ENCODE assay signal across 8 mouse cellular contexts in the genomic region with DNA sequence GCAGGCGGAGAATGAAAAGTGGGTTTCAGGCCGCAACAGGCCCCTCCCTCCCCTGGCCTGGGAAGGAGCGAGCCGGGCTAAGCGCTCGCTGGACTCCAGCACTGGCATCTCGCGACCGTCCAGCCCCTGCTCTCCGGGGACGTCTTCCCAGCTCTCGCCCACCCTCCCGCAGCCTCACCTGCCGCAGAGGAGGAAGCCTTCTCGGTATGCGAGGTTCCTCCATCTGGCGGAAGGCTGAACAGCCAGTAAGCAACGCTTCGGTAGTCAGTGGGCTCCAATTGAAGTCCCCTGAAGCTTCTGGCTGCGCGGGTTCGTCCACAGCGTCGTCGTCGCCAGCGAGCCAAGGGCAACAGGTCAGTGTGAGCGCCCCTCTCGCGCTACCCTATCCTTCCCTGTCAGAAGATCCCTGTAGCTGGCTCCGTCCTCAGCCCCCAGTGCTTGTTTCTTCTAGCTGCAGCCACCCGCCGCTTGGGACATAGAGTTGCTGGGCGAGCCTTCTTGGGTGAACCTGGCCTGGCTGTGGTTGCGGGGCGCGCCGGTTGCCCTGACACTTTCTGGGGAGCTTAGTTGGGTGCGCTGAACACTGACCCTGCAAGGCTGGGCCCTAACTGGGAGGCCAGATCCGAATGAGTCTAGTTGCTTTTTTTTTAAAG. TPM values are rescaled to one million over a fixed set of nuclear protein-coding genes. Genes with fewer than 3 reads are reported as not detected.
DNase-seq lines count a peak whose midpoint lies in the region; ATAC-seq lines count a peak whose summit lies in the region.

TSS of gene Pax9 (plus strand) at position 341 of the 653 bp plus-strand sequence.

- ATAC-seq in liver, embryonic 15.5 days (ENCODE audit: insufficient read depth) = no peak

- peaks cover 100% of the 10 kb centered on the region for H3K27me3 ChIP-seq in embryonic facial prominence, embryonic 10.5 days (replicated peaks; ENCODE audit: low read depth, poor library complexity, severe bottlenecking)
- H3K27me3 ChIP-seq in liver, embryonic 15.5 days = peaks cover 99% of the 10 kb centered on the region

- H3K36me3 ChIP-seq in embryonic facial prominence, embryonic 10.5 days (replicated peaks) = no peaks in the 10 kb centered on the region
- H3K36me3 ChIP-seq in liver, embryonic 15.5 days (replicated peaks) = no peaks in the 10 kb centered on the region

- peak within 1 kb of the TSS; percentile 72 for H3K27ac ChIP-seq in embryonic facial prominence, embryonic 10.5 days (replicated peaks)
- H3K27ac ChIP-seq in liver, embryonic 15.5 days (replicated peaks) = no peak within 1 kb of the TSS

- no peak within 1 kb of the TSS for H3K9ac ChIP-seq in liver, embryonic 15.5 days

- no peaks in the 10 kb centered on the region for H3K9me3 ChIP-seq in embryonic facial prominence, embryonic 10.5 days
- no peaks in the 10 kb centered on the region for H3K9me3 ChIP-seq in liver, embryonic 15.5 days (replicated peaks)

- H3K4me1 ChIP-seq in embryonic facial prominence, embryonic 10.5 days = peaks cover 63% of the 10 kb centered on the region
- H3K4me1 ChIP-seq in liver, embryonic 15.5 days (replicated peaks) = peaks cover 14% of the 10 kb centered on the region; the same call in 1 of the 2 replicates

- DNase-seq in kidney, adult 18-20 months = peak; percentile 17
- DNase-seq in kidney, postnatal 36 days = no peak
- peak; percentile 38 for DNase-seq in R1 (ENCODE audit: low read depth, low spot score)
- DNase-seq in embryonic facial prominence, embryonic 10.5 days (ENCODE audit: low spot score) = peak; percentile 76
- DNase-seq in frontal cortex, postnatal 36 days (ENCODE audit: low spot score in 2 of 2) = no peak
- DNase-seq in left cerebral cortex, postnatal 36 days (ENCODE audit: low spot score in 2 of 2) = no peak
- DNase-seq in c-Kit-positive CD71-positive TER-119-positive erythroid progenitor cells, embryonic 14.5 days (ENCODE audit: low spot score) = no peak

- intact Hi-C loops in left cerebral cortex, postnatal 36 days (cut with DNase I) = loop anchor here (5.0 kb wide), 1 partner anchor 164 kb away; no protein-coding TSS in a partner anchor

- peak within 1 kb of the TSS; percentile 52 for H3K4me3 ChIP-seq in embryonic facial prominence, embryonic 10.5 days
- H3K4me3 ChIP-seq in liver, embryonic 15.5 days (replicated peaks) = peak within 1 kb of the TSS; percentile 14; the same call in 1 of the 2 replicates

- H3K4me2 ChIP-seq in liver, embryonic 15.5 days = peak within 1 kb of the TSS; percentile 11; the same call in 1 of the 2 replicates

- WGBS in embryonic facial prominence, embryonic 10.5 days = under 1% methylated on average over 40 of the region's 40 CpGs
- 1% methylated on average over 38 of the region's 40 CpGs for WGBS in liver, embryonic 15.5 days (ENCODE audit: insufficient replicate concordance)

RNA-seq across cellular contexts. Expression of gene Pax9, which starts in this region (rescaled TPM):
- polyA plus RNA-seq in embryonic facial prominence, embryonic 10.5 days (2016; fragmentation: Nextera tagmentation; extraction: Ambion mirVana) = 6.3 and 9.9 TPM in 2 replicates
- polyA plus RNA-seq in liver, embryonic 15.5 days (2015; fragmentation: Nextera tagmentation; extraction: Ambion mirVana) = 0.15 and 0.18 TPM in 2 replicates
- total RNA-seq in left cerebral cortex, postnatal 36 days (2021) = not detected

Comparison
In these comparisons a context has a peak if more than half of its experiments do, and no peak if none do; other contexts are left out.
1. DNase-seq: peak in kidney, adult 18-20 months (single experiment), R1 (single experiment) and embryonic facial prominence, embryonic 10.5 days (single experiment); none in kidney, postnatal 36 days (0 of 2), frontal cortex, postnatal 36 days (0 of 2), left cerebral cortex, postnatal 36 days (0 of 2) and c-Kit-positive CD71-positive TER-119-positive erythroid progenitor cells, embryonic 14.5 days (single experiment).